Mouse (Mus musculus) CD4-positive, CD25-positive, alpha-beta regulatory T cell, adult 9 weeks (primary cell): Measurements from ENCODE around the gene Ubqln5. TPM values are rescaled to one million over a fixed set of nuclear protein-coding genes. Genes with fewer than 3 reads are reported as not detected.

Source experiments
- polyA plus RNA-seq: library from polyadenylated mRNA; unstranded; fragments of 100-300 nt; shearing (Covaris generic); gene quantifications from one replicate; pipeline ENCODE4 v1.2.1, GENCODE M21; 2017

The Ubqln5 gene
- polyA plus RNA-seq: not detected

DNA sequence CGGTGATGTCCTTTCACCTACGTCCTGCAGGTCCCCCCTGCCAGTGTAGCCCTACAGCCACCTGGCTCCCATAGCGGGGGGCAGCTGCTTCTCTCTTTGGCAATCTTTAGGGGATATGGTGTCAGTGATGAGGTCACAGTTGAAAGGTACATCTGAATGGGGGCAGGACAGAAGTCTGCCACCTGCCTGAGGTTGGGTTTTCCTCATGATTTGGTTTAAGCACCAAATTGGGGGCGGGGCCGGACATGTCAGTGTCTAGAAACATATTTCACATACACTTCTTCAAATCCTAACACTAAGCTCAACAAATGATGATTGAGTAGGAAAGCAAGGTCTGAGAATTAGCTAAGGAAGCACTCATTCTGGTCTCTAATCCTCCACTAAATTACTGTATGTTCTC is at the start of gene Ubqln5:
TSS of gene Ubqln5 (minus strand) at position 101 of the 400 bp plus-strand sequence.

DNA sequence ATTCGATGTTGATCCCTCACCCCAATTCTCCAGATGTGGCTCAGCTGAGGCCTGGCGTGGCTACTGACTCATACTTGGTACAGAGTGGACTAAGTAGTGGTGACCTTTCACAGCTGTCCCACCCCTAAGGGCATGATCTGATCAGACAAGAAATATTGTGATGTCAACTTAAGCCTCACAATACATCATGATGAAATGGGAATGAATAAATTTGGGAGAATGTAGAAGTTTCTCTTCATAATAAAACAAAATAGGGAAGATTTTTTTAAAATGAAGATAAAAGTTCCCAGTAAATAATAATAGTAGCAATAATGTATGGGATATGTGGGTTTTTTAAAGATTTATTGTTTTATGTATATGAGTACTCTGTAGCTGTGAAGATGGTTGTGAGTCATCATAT is 20.8 kb upstream of the Ubqln5 start, which contains the start of gene Ubqlnl:
TSS of gene Ubqlnl (minus strand) at position 101 of the 400 bp plus-strand sequence.

DNA sequence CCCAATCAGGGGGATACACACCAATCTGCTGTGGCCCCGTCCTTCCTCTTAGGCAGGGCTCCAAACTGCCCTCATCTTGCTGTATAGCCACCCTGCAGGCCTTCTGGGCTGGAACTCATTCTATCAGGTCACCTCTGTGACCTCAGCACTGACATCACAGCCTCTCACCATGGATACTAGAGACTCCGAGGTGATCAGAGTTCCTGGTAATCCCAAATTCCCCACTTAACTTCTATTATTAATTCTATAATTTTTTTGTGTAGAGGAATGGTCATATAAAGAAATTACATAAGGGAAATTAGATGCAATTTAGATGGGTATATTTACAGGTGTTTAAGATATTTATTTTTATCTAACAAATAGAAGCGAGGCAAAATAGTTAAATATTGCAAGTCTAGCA is 13.6 kb upstream of the Ubqln5 start, which contains the start of gene Ubqln3:
TSS of gene Ubqln3 (minus strand) at position 101 of the 400 bp plus-strand sequence.

DNA sequence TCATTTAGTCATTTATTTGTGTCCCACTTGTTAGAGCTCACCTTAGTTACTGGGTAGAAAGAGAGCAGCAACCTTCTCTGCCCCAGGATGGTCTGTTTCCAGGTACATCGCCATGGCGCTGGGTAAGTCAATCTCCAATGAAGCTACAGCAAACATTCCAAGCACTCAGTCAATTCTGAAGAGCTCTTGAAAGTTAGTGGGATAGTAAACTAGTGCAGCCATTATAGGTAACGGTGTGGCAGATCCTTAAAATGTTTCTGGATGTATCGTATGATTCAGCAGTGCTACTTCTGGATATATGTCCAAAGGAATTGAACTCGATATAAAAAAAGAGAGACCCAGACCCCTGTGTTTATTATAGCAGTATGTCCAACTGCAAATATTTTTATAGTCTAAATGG is 7.7 kb upstream of the Ubqln5 start, which contains the start of gene Olfr643:
TSS of gene Olfr643 (minus strand) at position 101 of the 400 bp plus-strand sequence.

GRCm38 (mm10) chr7:104104757-104104972 is 25.0 kb downstream of the Ubqln5 start, which contains the start of gene Olfr646:
TSS of gene Olfr646 (plus strand) at chr7:104104873.

GRCm38 (mm10) chr7:104085365-104085764 is 44.3 kb downstream of the Ubqln5 start, which contains the start of gene Olfr645:
TSS of gene Olfr645 (minus strand) at chr7:104085465.

Other genes with a start within 250 kb of the Ubqln5 start
- not detected for gene Olfr66, start 243.6 kb downstream of the Ubqln5 start, polyA plus RNA-seq
- not detected for gene Olfr64, start 235.3 kb downstream of the Ubqln5 start, polyA plus RNA-seq
- gene Olfr65, start 226.3 kb downstream of the Ubqln5 start, polyA plus RNA-seq: not detected
- not detected for gene Olfr631, start 201.0 kb downstream of the Ubqln5 start, polyA plus RNA-seq
- not detected for gene Olfr632, start 195.5 kb downstream of the Ubqln5 start, polyA plus RNA-seq
- gene Olfr633, start 185.4 kb downstream of the Ubqln5 start, polyA plus RNA-seq: not detected
- 0.04 TPM for gene Olfr635, start 158.7 kb downstream of the Ubqln5 start, polyA plus RNA-seq
- gene Olfr638, start 131.1 kb downstream of the Ubqln5 start, polyA plus RNA-seq: not detected
- not detected for gene Olfr639, start 112.5 kb downstream of the Ubqln5 start, polyA plus RNA-seq
- gene Olfr640, start 104.3 kb downstream of the Ubqln5 start, polyA plus RNA-seq: not detected
- gene Olfr641, start 94.4 kb downstream of the Ubqln5 start, polyA plus RNA-seq: not detected
- gene Olfr642, start 77.2 kb downstream of the Ubqln5 start, polyA plus RNA-seq: 0.06 TPM
- not detected for gene 4930516K23Rik, start 68.4 kb downstream of the Ubqln5 start, polyA plus RNA-seq
- not detected for gene Olfr644, start 58.0 kb downstream of the Ubqln5 start, polyA plus RNA-seq
- not detected for gene Olfr645, start 44.4 kb downstream of the Ubqln5 start, polyA plus RNA-seq
- gene Olfr646, start 25.0 kb downstream of the Ubqln5 start, polyA plus RNA-seq: not detected
- gene Olfr643, start 7.6 kb upstream of the Ubqln5 start, polyA plus RNA-seq: not detected
- not detected for gene Ubqln3, start 13.5 kb upstream of the Ubqln5 start, polyA plus RNA-seq
- gene Ubqlnl, start 20.7 kb upstream of the Ubqln5 start, polyA plus RNA-seq: not detected
- not detected for gene Olfm5, start 35.0 kb upstream of the Ubqln5 start, polyA plus RNA-seq
- 0.26 TPM for gene Olfr648, start 53.6 kb upstream of the Ubqln5 start, polyA plus RNA-seq
- gene Olfr649, start 66.2 kb upstream of the Ubqln5 start, polyA plus RNA-seq: not detected
- gene Trim6, start 89.0 kb upstream of the Ubqln5 start, polyA plus RNA-seq: 1.7 TPM
- 63.8 TPM for gene Trim34a, start 114.6 kb upstream of the Ubqln5 start, polyA plus RNA-seq
- gene Trim5, start 158.3 kb upstream of the Ubqln5 start, polyA plus RNA-seq: 34.1 TPM
- 163 TPM for gene Trim12a, start 185.6 kb upstream of the Ubqln5 start, polyA plus RNA-seq
- gene Trim34b, start 199.6 kb upstream of the Ubqln5 start, polyA plus RNA-seq: 1.3 TPM
- gene Trim12c, start 223.5 kb upstream of the Ubqln5 start, polyA plus RNA-seq: 25.5 TPM
- gene Trim30b, start 240.1 kb upstream of the Ubqln5 start, polyA plus RNA-seq: 1.5 TPM